Mouse (Mus musculus) heart, embryonic 11.5 days (tissue): ENCODE results near the gene Gne. TPM values are rescaled to one million over a fixed set of nuclear protein-coding genes. Genes with fewer than 3 reads are reported as not detected.

ENCODE experiments used
- ATAC-seq: fragments of 200-750 bp; cut with Nextera tagmentation; replicated peaks from 2 replicates; pipeline ENCODE4 v1.8.0; 2017; ENCODE audit warnings: moderate library complexity; ENCODE audit not compliant: insufficient number of reproducible peaks, low FRiP score, low TSS enrichment
- H3K27ac ChIP-seq: fragments of 300-500 bp; sonication (generic); 2 replicates; pipeline ENCODE4 v1.5.1; 2014; ENCODE audit warnings: mild to moderate bottlenecking, low read depth, low read length
- H3K27me3 ChIP-seq: fragments of 300-500 bp; sonication (generic); 2 replicates; pipeline ENCODE4 v1.6.1; 2014; ENCODE audit warnings: mild to moderate bottlenecking, low read length, mixed read lengths; ENCODE audit not compliant: control insufficient read depth, insufficient read depth
- H3K36me3 ChIP-seq: fragments of 300-500 bp; sonication (generic); 2 replicates; pipeline ENCODE4 v1.6.1; 2014; ENCODE audit warnings: mild to moderate bottlenecking, low read length, moderate library complexity, mixed read lengths; ENCODE audit not compliant: control insufficient read depth, insufficient read depth
- H3K4me1 ChIP-seq: fragments of 300-500 bp; sonication (generic); 2 replicates; pipeline ENCODE4 v1.6.1; 2014; ENCODE audit warnings: low read length; ENCODE audit not compliant: control insufficient read depth, insufficient read depth
- H3K4me2 ChIP-seq: fragments of 300-500 bp; sonication (generic); 2 replicates; pipeline ENCODE4 v1.6.1; 2014; ENCODE audit warnings: mild to moderate bottlenecking, moderate library complexity
- H3K4me3 ChIP-seq: fragments of 300-500 bp; sonication (generic); 2 replicates; pipeline ENCODE4 v1.5.1; 2014; ENCODE audit warnings: low read depth, low read length
- H3K9ac ChIP-seq: fragments of 300-500 bp; sonication (generic); 2 replicates; pipeline ENCODE4 v1.6.1; 2014; ENCODE audit warnings: mild to moderate bottlenecking, low read depth, low read length, moderate library complexity
- H3K9me3 ChIP-seq: fragments of 300-500 bp; sonication (generic); replicated peaks from 2 replicates; pipeline ENCODE4 v1.6.1; 2016; ENCODE audit warnings: low read length; ENCODE audit not compliant: control insufficient read depth
- WGBS: fragments of 180-500 bp; shearing (Covaris S2); extraction: QIAGEN DNeasy Blood & Tissue Kit; methylation state at CpG from one replicate; pipeline ENCODE4 v1.1.7; 2014; ENCODE audit not compliant: insufficient replicate concordance; 5-methylcytosine and 5-hydroxymethylcytosine counted together
- polyA plus RNA-seq: library from polyadenylated mRNA; unstranded; fragments of >200 nt; fragmentation: Nextera tagmentation; extraction: Ambion mirVana; gene quantifications from 2 replicates; pipeline ENCODE4 v1.2.1, GENCODE M21; 2014

The Gne gene
- polyA plus RNA-seq, 1 experiment from 2014 or later = 31.1 TPM

DNA sequence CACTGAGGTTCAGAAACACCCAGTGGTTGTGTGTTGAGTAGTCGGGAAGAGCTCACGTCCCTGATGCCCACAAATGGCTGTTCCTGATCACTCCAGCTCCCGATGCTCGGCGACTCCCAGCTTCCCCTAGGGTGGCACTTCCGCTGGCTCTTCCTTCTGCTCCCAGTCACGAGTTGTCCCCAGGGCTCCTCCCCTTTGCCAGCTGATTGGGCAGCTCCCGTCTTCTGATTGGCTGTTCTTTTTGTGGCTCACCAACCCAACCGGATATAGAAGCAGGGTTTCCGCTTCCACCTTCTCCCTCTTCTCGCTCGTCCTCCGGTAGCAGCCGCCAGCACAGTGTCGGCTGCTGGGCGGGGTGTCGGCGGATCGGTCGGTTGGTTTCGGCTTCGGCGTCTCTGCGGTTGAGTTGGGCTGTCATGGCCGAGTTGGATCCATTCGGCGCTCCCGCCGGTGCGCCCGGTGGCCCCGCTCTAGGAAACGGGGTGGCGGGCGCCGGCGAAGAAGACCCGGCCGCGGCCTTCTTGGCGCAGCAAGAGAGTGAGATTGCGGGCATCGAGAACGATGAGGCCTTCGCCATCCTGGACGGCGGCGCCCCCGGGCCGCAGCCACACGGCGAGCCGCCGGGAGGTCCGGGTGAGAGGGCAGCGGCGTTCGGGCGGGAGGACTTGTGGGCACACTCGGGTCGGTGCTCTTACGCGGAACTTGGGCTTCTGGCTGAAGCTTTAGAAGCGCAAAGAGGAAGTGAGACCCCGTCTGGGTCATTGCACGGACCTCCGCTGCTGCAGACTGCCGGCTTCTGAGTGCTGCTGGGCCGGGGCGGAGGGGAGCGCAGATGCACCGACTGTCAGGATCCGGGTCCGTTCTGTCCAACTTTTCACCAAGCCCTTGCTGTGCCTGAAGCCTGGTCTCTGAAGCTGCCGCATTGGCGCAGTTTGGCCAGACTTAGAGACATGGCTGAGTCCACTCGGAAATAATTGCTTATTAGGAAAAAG lies 71.3 kb downstream of the Gne start:
- H3K27ac ChIP-seq = peak overlapping the region; percentile 74

DNA sequence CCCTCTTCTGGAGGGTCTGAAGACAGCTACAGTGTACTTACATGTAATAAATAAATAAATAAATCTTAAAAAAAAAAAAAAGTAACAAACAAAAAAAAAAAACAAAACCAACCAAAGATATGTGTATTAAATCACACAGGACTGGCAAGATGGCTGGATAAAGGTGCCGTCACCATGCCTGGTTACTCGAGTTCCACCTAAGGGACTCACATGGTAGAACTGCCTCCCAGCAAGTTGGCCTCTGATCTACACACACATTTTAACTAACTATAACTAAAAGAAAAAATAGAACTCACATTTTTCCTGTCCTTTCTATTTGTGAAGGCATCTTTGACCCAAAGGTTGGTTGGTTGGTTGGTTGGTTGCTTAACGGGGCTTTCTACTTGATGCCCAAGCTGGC lies 72.2 kb downstream of the Gne start:
- Histone ChIP-seq H3K4me3 (peak overlapping the region; percentile 94), H3K27ac (peak overlapping the region; percentile 74), H3K9me3 (no peaks in the 10 kb centered on the region), H3K4me1 (peaks cover 11% of the 10 kb centered on the region), H3K9ac (peak overlapping the region; percentile 80), H3K27me3 (no peaks in the 10 kb centered on the region), H3K36me3 (no peaks in the 10 kb centered on the region; the same call in 1 of the 2 replicates), H3K4me2 (peak overlapping the region; percentile 88)
- WGBS = 77% methylated on average over 3 of the region's 3 CpGs
- no peak for ATAC-seq

More for the DNA sequence above, 71.3 kb downstream of the Gne start:
- H3K4me2 ChIP-seq = peak overlapping the region; percentile 88
- WGBS = under 1% methylated on average over 77 of the region's 77 CpGs
- H3K36me3 ChIP-seq = no peaks in the 10 kb centered on the region; the same call in 1 of the 2 replicates
- H3K9me3 ChIP-seq = no peaks in the 10 kb centered on the region
- peaks cover 11% of the 10 kb centered on the region for H3K4me1 ChIP-seq
- peak; percentile 98 for ATAC-seq
- peak overlapping the region; percentile 97 for H3K9ac ChIP-seq
- H3K27me3 ChIP-seq = no peaks in the 10 kb centered on the region
- peak overlapping the region; percentile 94 for H3K4me3 ChIP-seq

DNA sequence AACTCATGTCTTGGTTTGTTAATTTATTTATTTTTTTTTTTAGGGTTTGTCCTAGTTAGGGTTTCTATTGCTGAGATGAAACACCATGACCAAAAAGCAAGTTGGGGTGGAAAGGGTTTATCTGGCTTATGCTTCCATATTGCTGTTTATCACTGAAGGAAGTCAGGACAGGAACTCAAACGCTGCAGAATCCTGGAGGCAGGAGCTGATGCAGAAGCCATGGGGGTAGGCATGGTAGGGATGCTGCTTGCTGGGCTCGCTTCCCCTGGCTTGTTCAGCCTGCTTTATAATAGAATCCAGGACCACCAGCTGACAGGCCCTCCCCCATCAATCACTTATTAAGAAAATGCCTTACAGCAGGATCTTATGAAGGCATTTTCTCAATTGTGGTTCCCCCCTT lies 73.1 kb downstream of the Gne start:
- no peak for ATAC-seq
- Histone ChIP-seq H3K4me2 (no peak overlapping the region), H3K9me3 (no peaks in the 10 kb centered on the region), H3K4me1 (peaks cover 11% of the 10 kb centered on the region), H3K27me3 (no peaks in the 10 kb centered on the region), H3K9ac (no peak overlapping the region), H3K27ac (no peak overlapping the region), H3K36me3 (no peaks in the 10 kb centered on the region; the same call in 1 of the 2 replicates), H3K4me3 (no peak overlapping the region)
- 46% methylated on average over 2 of the region's 2 CpGs for WGBS

DNA sequence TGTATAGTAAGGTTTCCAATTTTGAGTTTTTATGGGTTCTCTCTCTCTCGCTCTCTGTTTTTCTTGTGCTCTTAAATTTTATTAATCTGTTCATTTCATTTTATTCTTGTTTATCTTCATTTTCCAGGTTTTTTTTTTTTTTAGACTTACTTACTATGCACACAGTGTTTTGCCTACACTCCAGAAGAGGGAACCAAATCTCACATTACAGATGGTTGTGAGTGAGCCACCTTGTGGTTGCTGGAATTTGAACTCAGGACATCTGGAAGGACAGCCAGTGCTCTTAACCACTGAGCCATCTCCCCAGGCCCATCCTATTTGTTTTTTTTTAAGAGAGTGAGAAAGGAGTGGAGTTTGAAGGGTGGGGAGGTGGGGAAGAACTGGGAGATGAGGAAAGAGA lies 73.8 kb downstream of the Gne start:
- ATAC-seq = no peak
- WGBS = 93% methylated on average over 1 of the region's 1 CpGs
- H3K4me1 ChIP-seq = peaks cover 11% of the 10 kb centered on the region
- no peak overlapping the region for H3K4me3 ChIP-seq
- H3K36me3 ChIP-seq = no peaks in the 10 kb centered on the region
- no peaks in the 10 kb centered on the region for H3K27me3 ChIP-seq
- no peak overlapping the region for H3K4me2 ChIP-seq
- H3K9ac ChIP-seq = no peak overlapping the region
- no peak overlapping the region for H3K27ac ChIP-seq
- no peaks in the 10 kb centered on the region for H3K9me3 ChIP-seq

DNA sequence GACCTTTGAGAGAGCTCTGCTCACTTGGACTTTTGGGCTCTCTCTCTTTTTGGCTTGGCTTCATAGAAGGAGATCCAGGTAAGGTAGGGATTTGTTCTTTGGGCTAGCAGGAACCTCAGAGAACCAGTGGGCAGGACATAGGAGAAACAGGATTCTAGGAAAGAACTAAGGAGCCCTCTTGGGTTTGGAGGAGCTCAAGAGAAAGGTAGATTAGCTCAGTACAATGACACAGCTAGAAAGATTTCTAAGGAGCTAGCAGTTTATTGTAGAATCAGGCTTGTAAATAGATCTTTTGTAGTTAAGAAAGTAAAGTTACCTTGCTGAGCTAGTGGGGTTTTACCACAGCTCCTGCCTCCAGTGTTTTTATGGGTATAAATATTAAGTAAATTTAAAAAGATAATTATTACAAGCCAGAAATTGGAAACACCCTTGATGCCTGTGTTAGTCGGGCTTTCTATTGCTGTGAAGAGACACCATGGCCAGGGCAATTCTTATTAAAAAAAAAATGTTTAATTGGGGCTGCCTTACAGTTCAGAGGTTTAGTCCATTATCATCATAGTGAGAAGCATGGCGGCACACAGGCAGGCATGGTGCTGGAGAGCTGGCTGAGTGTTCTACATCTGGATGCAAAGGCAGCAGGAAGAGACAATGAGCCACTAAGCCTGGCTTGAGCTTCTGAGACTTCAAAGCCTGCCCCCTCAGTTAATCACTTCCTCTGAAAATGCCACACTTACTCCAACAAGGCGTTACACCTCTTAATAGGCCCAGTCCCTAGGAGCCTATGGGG lies 79.2 kb downstream of the Gne start:
- H3K4me2 ChIP-seq = peak overlapping the region; percentile 47
- H3K4me1 ChIP-seq = no peaks in the 10 kb centered on the region
- WGBS = 61% methylated on average over 3 of the region's 3 CpGs
- no peak overlapping the region; the same call in 1 of the 2 replicates for H3K4me3 ChIP-seq
- no peaks in the 10 kb centered on the region for H3K9me3 ChIP-seq
- no peaks in the 10 kb centered on the region for H3K27me3 ChIP-seq
- ATAC-seq = no peak
- peak overlapping the region; percentile 73; the same call in 1 of the 2 replicates for H3K27ac ChIP-seq
- H3K9ac ChIP-seq = peak overlapping the region; percentile 39; the same call in 1 of the 2 replicates
- H3K36me3 ChIP-seq = no peaks in the 10 kb centered on the region

DNA sequence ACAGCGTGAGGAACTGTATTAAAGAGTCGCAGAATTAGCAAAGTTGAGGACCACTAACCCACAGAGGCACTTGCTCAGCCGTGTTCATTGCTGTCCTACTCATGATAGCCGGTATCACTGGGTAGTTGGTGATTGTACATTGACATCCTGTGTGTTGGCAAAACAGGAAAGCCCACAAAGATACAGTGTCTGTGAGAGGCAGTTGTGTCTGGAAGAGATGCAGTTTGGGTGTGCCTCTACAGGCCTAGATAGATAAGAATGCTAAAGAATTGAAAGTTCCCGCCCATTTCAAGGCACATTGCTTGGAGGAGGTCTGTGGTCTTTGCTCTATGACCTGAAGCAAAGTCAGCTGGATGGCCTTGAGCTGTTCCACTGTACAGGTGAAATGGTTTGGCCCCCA lies 79.9 kb downstream of the Gne start, which contains the start of gene Clta:
Clta (plus strand) TSS at position 327 of the 400 bp plus-strand sequence.
- Histone ChIP-seq H3K4me2 (peak within 1 kb of the TSS; percentile 47), H3K27me3 (no peaks in the 10 kb centered on the region), H3K4me3 (no peak within 1 kb of the TSS; the same call in 1 of the 2 replicates), H3K27ac (peak within 1 kb of the TSS; percentile 73; the same call in 1 of the 2 replicates), H3K9ac (peak within 1 kb of the TSS; percentile 39; the same call in 1 of the 2 replicates), H3K36me3 (no peaks in the 10 kb centered on the region), H3K4me1 (no peaks in the 10 kb centered on the region), H3K9me3 (no peaks in the 10 kb centered on the region)
- peak; percentile 67; the same call in 1 of the 2 replicates for ATAC-seq
- WGBS = 67% methylated on average over 5 of the region's 5 CpGs

DNA sequence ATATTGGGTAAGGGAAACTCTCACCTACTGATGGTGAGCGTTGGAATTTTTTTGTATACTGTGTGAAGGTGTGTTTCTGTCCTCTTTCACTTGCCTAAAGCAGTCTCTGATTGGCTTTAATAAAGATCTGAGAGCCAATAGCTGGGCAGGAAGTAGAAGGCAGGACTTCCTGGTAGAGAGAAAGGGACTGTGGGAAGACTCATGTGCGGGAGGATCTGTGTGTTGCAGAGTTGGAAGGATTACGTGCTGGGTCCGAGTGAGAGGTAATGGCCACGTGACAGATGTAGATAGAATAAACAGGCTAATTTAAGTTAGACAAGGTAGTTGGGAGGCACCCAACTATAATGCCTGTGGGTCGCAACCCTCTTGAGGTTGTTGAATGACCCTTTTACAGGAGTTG lies 80.4 kb downstream of the Gne start:
- Histone ChIP-seq H3K27me3 (no peaks in the 10 kb centered on the region), H3K27ac (0 out of 2 replicates have a peak overlapping the region, but pooled peaks have one; percentile 16), H3K4me2 (peak overlapping the region; percentile 9; the same call in 1 of the 2 replicates), H3K4me3 (no peak overlapping the region), H3K9me3 (no peaks in the 10 kb centered on the region), H3K4me1 (no peaks in the 10 kb centered on the region), H3K36me3 (no peaks in the 10 kb centered on the region), H3K9ac (no peak overlapping the region)
- WGBS = 81% methylated on average over 6 of the region's 6 CpGs
- ATAC-seq = no peak

DNA sequence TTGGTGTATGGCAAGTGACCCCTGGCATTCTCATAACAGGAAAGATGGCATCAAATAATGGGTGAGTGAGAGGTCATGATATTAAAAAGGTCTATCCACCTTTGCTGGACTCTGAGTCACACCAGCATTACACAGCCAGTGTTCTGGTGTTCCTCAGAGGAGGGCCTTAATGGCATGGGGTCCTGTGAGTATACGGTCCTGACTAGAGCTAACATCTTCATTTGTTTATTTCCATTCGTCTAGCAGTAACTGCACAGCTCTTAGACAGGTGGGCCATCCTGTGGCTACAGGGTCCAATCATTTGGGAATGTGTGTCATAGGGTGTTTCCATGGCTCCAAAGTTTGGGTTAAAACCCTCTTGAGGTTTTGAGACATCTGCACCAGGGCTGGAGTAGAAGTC lies 89.6 kb downstream of the Gne start:
- Histone ChIP-seq H3K9me3 (no peaks in the 10 kb centered on the region), H3K4me2 (no peak overlapping the region), H3K4me3 (no peak overlapping the region), H3K9ac (no peak overlapping the region), H3K36me3 (no peaks in the 10 kb centered on the region), H3K27me3 (no peaks in the 10 kb centered on the region), H3K27ac (no peak overlapping the region), H3K4me1 (no peaks in the 10 kb centered on the region)
- ATAC-seq = no peak
- 58% methylated on average over 2 of the region's 2 CpGs for WGBS
